In the genomic region with DNA sequence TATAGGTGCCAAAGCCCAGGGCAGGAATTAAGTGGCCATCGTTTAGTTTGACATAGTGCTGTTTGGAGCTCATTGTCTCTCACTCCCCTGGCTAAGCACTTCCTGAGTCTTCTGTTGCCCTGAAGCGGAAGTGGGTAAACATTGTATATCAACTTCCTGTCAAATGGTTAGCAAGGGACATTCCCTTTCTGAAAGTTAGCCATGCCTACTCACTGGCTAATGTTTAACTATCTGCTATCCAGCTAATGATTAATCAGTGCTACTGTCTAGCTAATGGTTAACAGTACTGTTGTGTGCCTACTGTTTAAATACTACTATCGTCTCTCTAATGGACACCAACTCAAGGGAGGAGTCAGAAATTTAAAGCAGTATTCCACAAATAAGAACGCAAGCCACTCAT, we compare ENCODE assay signal across 13 mouse cellular contexts. TPM values are rescaled to one million over a fixed set of nuclear protein-coding genes. Genes with fewer than 3 reads are reported as not detected.
DNase-seq lines count a peak whose midpoint lies in the region; ATAC-seq and TF ChIP-seq lines count a peak whose summit lies in the region.
"Had no signal": no experiment of that assay in that cellular context is flagged by ENCODE, and none has a peak within 500 bp of the region (broad histone marks: within the 10 kb centered on the region; RNA-seq: fewer than 3 reads in every experiment).

A gene (minus strand): TSS at position 150 of the 400 bp plus-strand sequence.

- H3K27me3 ChIP-seq in kidney, embryonic 14.5 days (ENCODE audit: control insufficient read depth, insufficient read depth, low read length), result no peaks in the 10 kb centered on the region

- no peak within 1 kb of the TSS for H3K4me3 ChIP-seq in kidney, embryonic 14.5 days (ENCODE audit: low read length)
- no peak within 1 kb of the TSS for H3K4me3 ChIP-seq in macrophage (ENCODE audit: inconsistent target)
- H3K4me3 ChIP-seq in gastrocnemius, adult 2 months, result no peak within 1 kb of the TSS
- H3K4me3 ChIP-seq: hindbrain, embryonic 10.5 days; midbrain, embryonic 10.5 days had no signal

- no peaks in the 10 kb centered on the region for H3K4me1 ChIP-seq in kidney, embryonic 14.5 days (ENCODE audit: control insufficient read depth, insufficient read depth, low read length)
- H3K4me1 ChIP-seq: hindbrain, embryonic 10.5 days; midbrain, embryonic 10.5 days had no signal

- no peaks in the 10 kb centered on the region for H3K79me2 ChIP-seq in macrophage (ENCODE audit: inconsistent target)

- WGBS in kidney, embryonic 14.5 days, result 37% methylated on average over 4 of the region's 4 CpGs
- 43% methylated on average over 4 of the region's 4 CpGs for WGBS in macrophage (ENCODE audit: missing documents)

- no peaks in the 10 kb centered on the region for H3K36me3 ChIP-seq in kidney, embryonic 14.5 days (ENCODE audit: control insufficient read depth, insufficient read depth, low read length)
- H3K36me3 ChIP-seq in macrophage (ENCODE audit: inconsistent target), result no peaks in the 10 kb centered on the region
- H3K36me3 ChIP-seq: hindbrain, embryonic 10.5 days; midbrain, embryonic 10.5 days had no signal

- H3K4me2 ChIP-seq in kidney, embryonic 14.5 days (replicated peaks; ENCODE audit: low read depth, low read length), result no peak within 1 kb of the TSS

- no peak within 1 kb of the TSS for H3K27ac ChIP-seq in kidney, embryonic 14.5 days (ENCODE audit: low read depth, low read length)
- no peak within 1 kb of the TSS for H3K27ac ChIP-seq in macrophage
- H3K27ac ChIP-seq in gastrocnemius, adult 2 months, result no peak within 1 kb of the TSS
- H3K27ac ChIP-seq: hindbrain, embryonic 10.5 days; midbrain, embryonic 10.5 days had no signal

- no peak within 1 kb of the TSS for H3K9ac ChIP-seq in kidney, embryonic 14.5 days (ENCODE audit: low read depth, low read length)

- 0 out of 2 replicates have a peak, but pooled peaks have one; percentile 43 for ATAC-seq in kidney, embryonic 14.5 days (ENCODE audit: low FRiP score, low TSS enrichment)

- intact Hi-C loops in gastrocnemius, adult 2 months (cut with DNase I), result no loop called here
- intact Hi-C loops in left cerebral cortex, postnatal 36 days (cut with DNase I), result no loop called here

- no peak for TF ChIP-seq CTCF in gastrocnemius, adult 2 months (IDR thresholded peaks at IDR 0.05)

- no peaks in the 10 kb centered on the region for H3K9me3 ChIP-seq in kidney, embryonic 14.5 days (ENCODE audit: control insufficient read depth, low read length)
- H3K9me3 ChIP-seq: hindbrain, embryonic 10.5 days; midbrain, embryonic 10.5 days had no signal

- DNase-seq in thymus, postnatal 14 days, result peak; percentile 4
- DNase-seq in thymus, postnatal 36 days, result no peak
- DNase-seq in right cerebral cortex, postnatal 36 days (ENCODE audit: low spot score in 2 of 2), result no peak
- DNase-seq in gastrocnemius, adult 2 months, result no peak
- no peak for DNase-seq in layer of hippocampus, postnatal 14 days (ENCODE audit: low spot score in 2 of 2)
- no peak for DNase-seq in left cerebral cortex, postnatal 36 days (ENCODE audit: low spot score in 2 of 2)
- DNase-seq: gastrocnemius, postnatal 25 days; right cerebral cortex, postnatal 4 days had no signal

RNA-seq across cellular contexts. Expression of the gene that starts here (rescaled TPM):
- polyA plus RNA-seq in kidney, embryonic 14.5 days (2014; fragmentation: Nextera tagmentation; extraction: Ambion mirVana), result 2.4 and 2.5 TPM in 2 replicates
- total RNA-seq in macrophage (2018; cell fraction: chromatin; rRNA removed), result 10 to 100 TPM in 17 of 26 experiments, 1 to 10 TPM in 9; 1.6 to 21.1 (median 13.2) TPM
- 10 to 100 TPM in 9 of 26 experiments, 1 to 10 TPM in 17; 5.6 to 16.3 (median 8.9) TPM for total RNA-seq in macrophage (2018; cell fraction: cytosol; rRNA removed)
- 10 to 100 TPM in 4 of 26 experiments, 1 to 10 TPM in 21, under 1 TPM in 1; 0.96 to 13.8 (median 7.1) TPM for total RNA-seq in macrophage (2018; cell fraction: nucleus; rRNA removed)
- 3.7 to 12.6 TPM (median 6.8 TPM) in 3 replicates for polyA plus RNA-seq in macrophage (2018)
- not detected for total RNA-seq in gastrocnemius, adult 2 months (2021)
- total RNA-seq in layer of hippocampus, postnatal 14 days (2021), result not detected
- total RNA-seq in left cerebral cortex, postnatal 36 days (2021), result not detected
- total RNA-seq: gastrocnemius, postnatal 25 days had no signal
- polyA plus RNA-seq: cortical plate, adult 2 months had no signal
